Mouse (Mus musculus) stomach, embryonic 15.5 days (tissue): ENCODE results near the gene Pvr. TPM values are rescaled to one million over a fixed set of nuclear protein-coding genes. Genes with fewer than 3 reads are reported as not detected.
"Not testable (repeated sequence)": the region's sequence is repeated elsewhere in the genome, so short reads cannot be mapped to it uniquely, and the experiment has no call there.

Source experiments
- ATAC-seq: fragments of 200-750 bp; cut with Nextera tagmentation; 2 replicates; pipeline ENCODE4 v1.8.0; 2017; ENCODE audit warnings: low read depth, moderate number of reproducible peaks, moderate TSS enrichment; ENCODE audit not compliant: insufficient read depth, low FRiP score
- H3K27ac ChIP-seq: fragments of 300-500 bp; sonication (generic); 2 replicates; pipeline ENCODE4 v1.5.1; 2015; ENCODE audit warnings: mild to moderate bottlenecking, inconsistent platforms
- H3K27me3 ChIP-seq: fragments of 300-500 bp; sonication (generic); replicated peaks from 2 replicates; pipeline ENCODE4 v1.6.1; 2015; ENCODE audit warnings: inconsistent platforms
- H3K36me3 ChIP-seq: fragments of 300-500 bp; sonication (generic); 2 replicates; pipeline ENCODE4 v1.6.1; 2015; ENCODE audit warnings: inconsistent platforms
- H3K4me1 ChIP-seq: fragments of 300-500 bp; sonication (generic); 2 replicates; pipeline ENCODE4 v1.6.1; 2015; ENCODE audit warnings: inconsistent platforms
- H3K4me2 ChIP-seq: fragments of 300-500 bp; sonication (generic); 2 replicates; pipeline ENCODE4 v1.6.1; 2015; ENCODE audit warnings: mild to moderate bottlenecking, inconsistent platforms
- H3K4me3 ChIP-seq: fragments of 300-500 bp; sonication (generic); replicated peaks from 2 replicates; pipeline ENCODE4 v1.5.1; 2015; ENCODE audit warnings: inconsistent platforms
- H3K9ac ChIP-seq: fragments of 300-500 bp; sonication (generic); 2 replicates; pipeline ENCODE4 v1.6.1; 2015; ENCODE audit warnings: inconsistent platforms
- H3K9me3 ChIP-seq: fragments of 300-500 bp; sonication (generic); 2 replicates; pipeline ENCODE4 v1.6.1; 2016; ENCODE audit warnings: inconsistent platforms
- WGBS: fragments of 180-500 bp; shearing (Covaris S2); methylation state at CpG from one replicate; pipeline ENCODE4 v1.1.7; 2015; 5-methylcytosine and 5-hydroxymethylcytosine counted together
- polyA plus RNA-seq: library from polyadenylated mRNA; unstranded; fragments of >200 nt; fragmentation: Nextera tagmentation; extraction: Ambion mirVana; gene quantifications from 2 replicates; pipeline ENCODE4 v1.2.1, GENCODE M21; 2015

Gene Pvr
- polyA plus RNA-seq, 1 experiment from 2014 or later = 12.8 TPM

DNA sequence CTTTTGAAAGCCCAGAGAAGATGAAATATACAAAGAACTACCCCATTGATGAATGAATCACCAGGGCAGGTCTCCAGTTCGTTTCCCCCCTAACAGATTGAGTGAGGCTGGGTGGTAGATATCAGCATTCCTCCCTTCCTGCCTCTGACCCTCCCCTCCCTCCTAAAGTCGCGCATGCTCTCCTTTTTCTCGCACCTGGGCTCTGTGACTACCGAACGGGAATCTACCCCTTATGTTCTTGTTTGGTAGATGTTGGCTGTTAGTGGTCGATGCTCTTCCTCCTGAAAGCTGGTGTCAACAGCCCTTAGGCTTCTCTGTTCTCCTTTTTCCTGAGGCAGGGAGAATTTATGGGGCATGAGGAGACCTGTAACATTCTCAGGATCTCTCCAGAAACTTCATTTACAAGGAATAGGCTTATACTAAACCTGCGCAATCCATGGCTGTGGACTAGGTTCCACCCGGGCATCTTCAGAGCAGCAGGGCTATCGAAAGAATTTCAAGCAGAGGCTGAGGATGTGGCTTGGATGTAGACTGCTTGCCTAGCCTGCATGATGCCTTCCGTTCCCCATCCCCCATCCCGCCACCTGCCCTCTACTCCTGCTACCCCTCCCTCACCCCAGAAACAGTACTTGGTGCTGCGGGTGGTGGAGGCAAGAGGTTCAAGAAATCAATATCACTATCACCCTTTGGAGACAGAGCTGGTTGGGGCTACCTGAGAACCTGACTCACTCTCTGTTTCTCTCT lies 11.3 kb upstream of the Pvr start:
- no peak overlapping the region for H3K4me2 ChIP-seq
- no peaks in the 10 kb centered on the region for H3K27me3 ChIP-seq
- no peak overlapping the region for H3K27ac ChIP-seq
- no peak overlapping the region for H3K9ac ChIP-seq
- no peak overlapping the region for H3K4me3 ChIP-seq
- H3K9me3 ChIP-seq = no peaks in the 10 kb centered on the region
- H3K36me3 ChIP-seq = no peaks in the 10 kb centered on the region
- H3K4me1 ChIP-seq = peaks cover 10% of the 10 kb centered on the region; the same call in 1 of the 2 replicates
- WGBS = 18% methylated on average over 13 of the region's 13 CpGs
- ATAC-seq = no peak

DNA sequence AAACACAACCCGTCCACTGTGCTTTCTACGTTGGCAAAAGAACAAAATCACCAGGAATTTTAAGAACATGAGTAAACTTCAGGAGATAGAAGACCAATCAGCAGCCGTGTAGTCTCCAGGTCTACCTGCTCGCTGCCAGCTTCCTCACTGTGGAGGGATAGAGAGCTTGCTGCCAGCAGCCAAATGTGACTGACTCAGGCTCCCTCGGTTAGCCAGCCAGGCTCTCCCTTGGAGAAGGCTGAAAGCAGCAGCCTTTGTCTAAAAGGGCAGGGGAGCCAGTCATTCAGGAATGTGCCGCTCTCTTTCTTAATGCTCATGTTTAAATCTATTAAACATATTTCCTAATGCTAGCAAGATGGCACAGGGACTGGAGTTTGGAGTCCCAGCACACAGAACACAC lies 9.5 kb upstream of the Pvr start:
- H3K27me3 ChIP-seq, H3K4me1 ChIP-seq, ATAC-seq, H3K4me2 ChIP-seq, H3K4me3 ChIP-seq, H3K9me3 ChIP-seq, H3K9ac ChIP-seq, H3K27ac ChIP-seq, H3K36me3 ChIP-seq: not testable (repeated sequence)
- 69% methylated on average over 6 of the region's 6 CpGs for WGBS

DNA sequence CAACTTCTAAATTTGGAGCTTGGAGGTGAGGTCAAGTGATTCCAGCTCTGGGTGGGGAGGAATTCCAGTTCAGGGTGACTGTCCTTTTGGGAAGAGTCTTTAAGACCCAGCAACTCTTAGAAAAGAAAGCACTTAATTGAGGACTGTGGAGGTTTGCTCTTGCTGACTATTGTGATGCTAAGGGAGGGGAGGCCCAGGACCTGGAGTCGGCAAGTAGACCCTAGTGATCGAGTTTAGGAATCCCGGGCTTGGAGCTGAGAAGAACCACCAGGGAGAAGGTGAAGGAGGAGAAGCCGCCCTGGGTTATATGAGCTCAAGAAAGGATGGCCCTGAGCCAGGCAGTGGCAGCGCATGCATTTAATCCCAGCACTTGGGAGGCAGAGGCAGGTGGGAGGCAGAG lies 7.5 kb upstream of the Pvr start:
- Histone ChIP-seq H3K27ac (no peak overlapping the region), H3K4me1 (peaks cover 9% of the 10 kb centered on the region; the same call in 1 of the 2 replicates), H3K4me2 (no peak overlapping the region), H3K36me3 (no peaks in the 10 kb centered on the region), H3K9ac (no peak overlapping the region), H3K4me3 (no peak overlapping the region), H3K27me3 (no peaks in the 10 kb centered on the region), H3K9me3 (no peaks in the 10 kb centered on the region)
- WGBS = 71% methylated on average over 5 of the region's 5 CpGs
- ATAC-seq = no peak

DNA sequence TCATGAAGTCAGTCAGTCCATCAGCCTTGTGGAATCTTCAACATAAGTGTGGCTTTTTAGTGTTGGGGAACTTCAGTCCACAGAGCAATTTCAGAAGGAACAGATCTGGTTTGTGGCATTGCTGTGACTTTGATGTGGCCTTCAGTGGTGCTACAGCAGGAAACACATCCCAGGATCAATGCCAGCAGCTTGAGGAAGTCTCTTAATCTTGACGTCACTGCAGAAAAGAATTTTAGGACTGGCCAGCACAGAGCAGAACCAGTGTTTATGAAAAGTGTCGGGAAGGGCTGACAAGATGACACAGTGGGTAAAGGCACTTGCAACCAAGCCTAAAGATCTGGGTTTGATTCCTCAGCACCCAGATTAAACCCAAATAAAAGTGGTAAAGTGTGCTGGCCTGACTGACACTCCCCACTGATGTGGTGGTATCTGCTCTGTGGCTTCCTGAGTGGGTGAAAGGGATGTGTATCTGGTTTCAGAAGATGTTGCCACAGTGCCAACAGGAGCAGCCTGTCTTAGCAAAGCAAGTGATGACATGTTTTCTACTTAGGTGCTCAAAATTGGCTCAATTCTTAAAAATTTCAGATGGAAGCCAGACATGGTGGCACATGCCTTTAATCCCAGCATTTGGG lies 6.0 kb upstream of the Pvr start:
- Histone ChIP-seq H3K27me3 (no peaks in the 10 kb centered on the region), H3K4me2 (no peak overlapping the region), H3K9ac (no peak overlapping the region), H3K9me3 (no peaks in the 10 kb centered on the region), H3K27ac (no peak overlapping the region), H3K4me3 (no peak overlapping the region), H3K36me3 (no peaks in the 10 kb centered on the region), H3K4me1 (no peaks in the 10 kb centered on the region)
- no peak for ATAC-seq
- 34% methylated on average over 2 of the region's 2 CpGs for WGBS

DNA sequence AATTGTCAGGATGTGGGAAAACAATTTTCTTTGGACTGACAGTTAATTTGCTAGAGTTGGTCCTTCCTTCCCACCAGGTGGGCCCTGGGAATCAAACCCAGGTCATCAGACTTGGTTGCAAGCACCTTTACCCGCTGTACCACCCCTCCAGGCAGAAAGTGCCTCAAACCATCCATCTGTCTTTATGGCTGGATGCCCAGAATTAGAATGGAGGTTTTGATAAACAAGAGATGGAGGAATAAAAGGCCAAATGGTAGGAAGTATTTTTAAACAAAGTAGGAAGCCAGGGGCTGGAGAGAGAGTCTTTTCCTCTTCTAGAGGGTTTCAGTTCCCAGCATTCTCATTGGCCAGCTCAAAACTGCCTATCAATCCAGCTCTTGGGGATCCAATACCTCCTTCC lies 4.4 kb upstream of the Pvr start:
- Histone ChIP-seq H3K4me3 (no peak overlapping the region), H3K27me3 (no peaks in the 10 kb centered on the region), H3K4me2 (no peak overlapping the region), H3K9ac (no peak overlapping the region), H3K27ac (no peak overlapping the region), H3K9me3 (no peaks in the 10 kb centered on the region), H3K36me3 (no peaks in the 10 kb centered on the region), H3K4me1 (no peaks in the 10 kb centered on the region)
- ATAC-seq = no peak
- WGBS = 55% methylated on average over 1 of the region's 1 CpGs

DNA sequence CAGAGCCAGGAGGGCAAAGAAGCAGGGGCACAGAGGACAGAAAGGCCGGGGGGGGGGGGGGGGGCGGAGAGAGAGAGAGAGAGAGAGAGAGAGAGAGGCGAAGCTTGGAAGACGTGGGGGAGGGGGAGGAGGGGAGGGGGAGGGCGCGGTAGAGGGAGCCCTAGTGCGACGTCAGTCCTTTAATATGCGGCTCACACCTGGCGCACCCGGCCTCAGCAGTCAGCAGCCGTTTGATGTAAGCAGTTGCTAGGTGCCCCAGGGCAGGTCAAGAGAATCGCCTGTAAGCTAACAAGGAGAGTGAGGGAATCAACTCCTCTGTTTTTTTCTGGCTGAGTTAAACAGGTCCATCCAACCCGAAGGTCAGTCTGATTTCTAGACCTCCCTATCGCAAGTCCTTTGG lies 2.8 kb upstream of the Pvr start:
- Histone ChIP-seq H3K36me3 (no peaks in the 10 kb centered on the region), H3K27me3 (no peaks in the 10 kb centered on the region), H3K9me3 (no peaks in the 10 kb centered on the region), H3K27ac (no peak overlapping the region), H3K4me1 (peaks cover 7% of the 10 kb centered on the region; the same call in 1 of the 2 replicates), H3K9ac (no peak overlapping the region), H3K4me2 (no peak overlapping the region), H3K4me3 (no peak overlapping the region)
- ATAC-seq = no peak
- 7% methylated on average over 10 of the region's 15 CpGs for WGBS

DNA sequence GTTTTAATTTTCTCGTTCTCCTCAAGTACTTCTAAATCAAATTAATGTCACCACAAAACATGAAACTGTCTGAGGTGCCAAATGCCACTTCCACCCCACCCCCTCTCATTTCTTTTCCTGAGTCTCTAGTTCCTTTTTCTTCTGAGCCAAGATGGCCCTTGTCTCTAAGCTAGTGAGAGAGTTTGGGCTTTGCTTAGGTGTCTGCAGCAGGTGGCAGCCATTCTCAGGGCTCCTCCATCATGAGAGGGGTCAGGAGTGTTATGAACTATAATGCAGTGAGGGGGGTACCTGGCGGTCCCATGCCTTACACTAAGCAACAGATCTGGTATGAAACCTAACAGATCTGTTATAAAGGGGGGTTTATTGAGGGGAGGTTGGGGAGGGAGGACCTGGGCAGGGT lies 2.4 kb upstream of the Pvr start:
- Histone ChIP-seq H3K36me3 (no peaks in the 10 kb centered on the region), H3K4me1 (peaks cover 7% of the 10 kb centered on the region; the same call in 1 of the 2 replicates), H3K9ac (no peak overlapping the region), H3K9me3 (no peaks in the 10 kb centered on the region), H3K27me3 (no peaks in the 10 kb centered on the region), H3K27ac (no peak overlapping the region), H3K4me3 (no peak overlapping the region), H3K4me2 (no peak overlapping the region)
- no peak for ATAC-seq
- WGBS = 42% methylated on average over 2 of the region's 2 CpGs

DNA sequence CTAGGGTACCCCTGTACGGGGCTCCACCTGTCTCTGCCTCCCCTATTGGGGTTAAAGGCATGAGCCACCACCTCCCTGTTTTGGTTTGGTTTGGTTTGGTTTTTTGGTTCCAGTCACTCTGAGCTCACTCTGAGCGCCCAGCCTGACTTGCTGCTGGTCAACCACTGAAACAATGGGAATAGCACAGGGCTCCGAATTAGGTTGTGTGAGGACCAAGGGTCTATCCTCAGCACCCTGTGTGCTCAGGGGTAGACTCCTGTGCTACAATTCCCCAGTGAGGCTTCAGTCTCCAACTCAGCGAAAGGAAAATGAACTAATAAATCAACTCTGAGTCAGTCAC lies 824 bp downstream of the Pvr start:
- ATAC-seq = no peak
- H3K27ac ChIP-seq = peak overlapping the region; percentile 88
- peak overlapping the region; percentile 74 for H3K4me2 ChIP-seq
- H3K4me1 ChIP-seq = peaks cover 7% of the 10 kb centered on the region; the same call in 1 of the 2 replicates
- WGBS = 24% methylated on average over 4 of the region's 4 CpGs
- no peak overlapping the region for H3K9ac ChIP-seq
- no peaks in the 10 kb centered on the region for H3K27me3 ChIP-seq
- peaks cover 11% of the 10 kb centered on the region for H3K36me3 ChIP-seq
- peak overlapping the region; percentile 82 for H3K4me3 ChIP-seq
- H3K9me3 ChIP-seq = no peaks in the 10 kb centered on the region

DNA sequence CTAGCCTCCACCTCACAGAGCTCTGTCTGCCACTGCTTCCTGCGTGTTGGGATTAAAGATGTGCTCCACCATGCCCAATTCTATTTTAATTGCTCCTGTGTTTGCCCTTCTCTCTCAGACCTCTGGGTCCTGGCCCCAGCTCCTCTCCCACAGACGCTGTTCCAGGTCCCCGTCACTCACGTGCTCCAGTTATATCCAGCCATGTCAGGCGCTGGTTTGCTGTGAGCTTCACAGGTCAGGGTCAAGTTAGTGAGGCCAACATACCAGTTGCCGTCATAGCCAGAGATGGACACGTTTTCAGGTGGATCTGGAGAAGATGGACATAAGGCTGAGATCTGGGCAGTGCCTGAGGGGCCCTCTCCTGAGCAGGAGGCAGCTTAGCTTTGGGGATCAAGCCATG lies 6.4 kb downstream of the Pvr start:
- Histone ChIP-seq H3K9ac (no peak overlapping the region), H3K4me1 (no peaks in the 10 kb centered on the region), H3K4me3 (no peak overlapping the region), H3K27me3 (no peaks in the 10 kb centered on the region), H3K4me2 (no peak overlapping the region), H3K36me3 (peaks cover 31% of the 10 kb centered on the region), H3K27ac (no peak overlapping the region), H3K9me3 (no peaks in the 10 kb centered on the region)
- ATAC-seq = no peak
- WGBS = 88% methylated on average over 7 of the region's 7 CpGs

DNA sequence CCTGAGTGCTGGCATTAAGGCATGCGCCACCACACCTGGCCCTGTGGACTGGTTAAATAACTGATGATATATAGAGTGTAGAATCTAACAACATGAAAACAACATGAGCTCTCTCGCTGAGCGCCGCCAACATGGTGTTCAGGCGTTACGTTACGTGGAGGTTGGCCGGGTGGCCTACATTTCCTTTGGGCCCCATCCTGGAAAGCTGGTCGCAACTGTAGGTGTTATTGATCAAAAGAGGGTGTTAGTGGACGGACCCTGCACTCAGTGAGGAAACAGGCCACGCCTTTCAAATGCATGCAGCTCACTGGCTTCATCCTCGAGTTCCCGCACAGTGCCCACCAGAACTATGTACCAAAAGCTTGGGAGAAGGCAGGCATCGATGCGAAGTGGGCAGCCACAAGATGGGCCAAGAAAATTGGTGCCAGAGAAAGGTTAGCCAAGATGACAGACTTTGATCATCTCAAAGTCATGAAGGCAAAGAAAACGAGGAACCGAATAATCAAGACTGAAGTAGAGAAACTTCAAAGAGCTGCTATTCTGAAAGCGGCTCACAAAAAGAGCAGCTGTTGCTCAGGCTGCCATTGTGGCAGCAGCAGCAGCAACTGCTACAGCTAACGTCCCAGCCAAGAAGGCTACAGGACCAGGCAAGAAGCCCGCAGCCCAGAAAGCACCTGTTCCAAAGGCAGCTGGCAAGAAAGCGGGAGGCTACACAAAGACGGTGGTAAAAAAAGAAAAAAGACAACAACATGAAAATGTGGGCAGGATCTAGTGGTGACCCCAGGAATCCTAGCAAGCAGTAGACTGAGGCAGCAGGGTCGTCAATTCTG lies 9.1 kb downstream of the Pvr start:
- no peak overlapping the region for H3K27ac ChIP-seq
- H3K9ac ChIP-seq = no peak overlapping the region
- ATAC-seq = no peak
- H3K4me1 ChIP-seq = no peaks in the 10 kb centered on the region
- H3K4me2 ChIP-seq = no peak overlapping the region
- peaks cover 45% of the 10 kb centered on the region for H3K36me3 ChIP-seq
- no peak overlapping the region for H3K4me3 ChIP-seq
- H3K27me3 ChIP-seq = no peaks in the 10 kb centered on the region
- H3K9me3 ChIP-seq = no peaks in the 10 kb centered on the region
- 89% methylated on average over 23 of the region's 23 CpGs for WGBS

DNA sequence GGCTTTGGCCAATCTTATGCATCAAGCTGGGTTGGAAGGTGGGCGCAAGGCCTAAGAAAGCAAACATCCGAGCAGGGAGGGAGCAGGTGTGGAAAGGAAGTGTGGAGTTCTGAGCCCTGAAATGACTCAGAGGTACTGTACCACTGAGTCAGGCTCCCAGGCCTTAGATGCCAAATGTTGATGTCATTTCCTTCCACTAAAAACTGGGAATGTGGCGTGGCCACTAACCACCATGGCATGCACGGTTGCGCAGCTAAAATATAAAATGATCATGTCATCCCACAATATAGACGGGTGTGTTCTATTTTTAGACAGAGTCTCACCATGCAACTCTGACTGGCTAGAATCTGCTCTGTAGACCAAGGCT lies 9.7 kb downstream of the Pvr start:
- H3K27me3 ChIP-seq = no peaks in the 10 kb centered on the region
- H3K4me1 ChIP-seq = no peaks in the 10 kb centered on the region
- WGBS = 76% methylated on average over 6 of the region's 6 CpGs
- no peaks in the 10 kb centered on the region for H3K9me3 ChIP-seq
- H3K9ac ChIP-seq = no peak overlapping the region
- H3K27ac ChIP-seq = no peak overlapping the region
- no peak for ATAC-seq
- H3K4me2 ChIP-seq = no peak overlapping the region
- H3K36me3 ChIP-seq = peaks cover 44% of the 10 kb centered on the region
- no peak overlapping the region for H3K4me3 ChIP-seq
